Mouse (Mus musculus): Measurements from ENCODE around the gene St6galnac6.

St6galnac6 gene

GRCm38 (mm10) chr2:32620682-32621516, 21.4 kb downstream of the St6galnac6 start:
- DNase-seq, result peak; percentile 99

- DNase-seq, result no peak
Measured at GRCm38 (mm10) chr2:32621517-32621859, 22.0 kb downstream of the St6galnac6 start, which contains the start of gene Ak1. Gene Ak1 (plus strand): TSS chr2:32621758.

GRCm38 (mm10) chr2:32624111-32624748, 24.7 kb downstream of the St6galnac6 start:
- peak; percentile 91 for DNase-seq

DNA sequence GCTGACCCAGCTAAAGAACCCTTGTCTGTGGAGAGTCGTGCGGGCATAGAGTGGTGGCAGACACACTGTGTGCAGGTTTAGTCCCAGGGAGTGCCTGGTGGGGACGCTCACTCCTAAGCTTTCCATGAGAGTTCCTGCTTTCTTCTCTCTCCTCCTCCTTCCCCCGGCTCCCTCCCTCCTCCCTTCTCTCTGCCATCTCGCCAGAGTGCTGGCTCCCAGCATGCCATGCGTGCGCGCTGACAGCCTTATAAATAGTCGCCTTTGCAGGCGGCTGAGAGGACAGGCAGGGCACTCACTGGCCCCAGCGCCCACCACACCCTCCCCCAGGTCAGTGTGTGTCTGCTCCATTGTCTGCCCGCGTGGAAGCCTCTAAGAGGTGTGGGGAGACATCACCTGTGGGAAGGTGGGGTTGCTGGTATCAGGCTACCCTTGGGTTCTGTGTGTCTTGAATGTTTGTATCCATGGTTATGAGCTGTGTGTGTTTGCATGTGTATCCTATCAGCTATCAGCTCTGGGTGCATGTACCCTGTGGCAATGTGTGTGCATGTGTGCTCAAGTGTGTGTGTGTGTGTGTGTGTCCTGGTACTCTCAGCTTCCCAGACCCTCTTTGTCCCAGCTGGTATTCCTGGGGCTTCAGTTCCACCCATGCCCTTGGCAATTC, 25.8 kb downstream of the St6galnac6 start:
- DNase-seq, result peak; percentile 98

DNA sequence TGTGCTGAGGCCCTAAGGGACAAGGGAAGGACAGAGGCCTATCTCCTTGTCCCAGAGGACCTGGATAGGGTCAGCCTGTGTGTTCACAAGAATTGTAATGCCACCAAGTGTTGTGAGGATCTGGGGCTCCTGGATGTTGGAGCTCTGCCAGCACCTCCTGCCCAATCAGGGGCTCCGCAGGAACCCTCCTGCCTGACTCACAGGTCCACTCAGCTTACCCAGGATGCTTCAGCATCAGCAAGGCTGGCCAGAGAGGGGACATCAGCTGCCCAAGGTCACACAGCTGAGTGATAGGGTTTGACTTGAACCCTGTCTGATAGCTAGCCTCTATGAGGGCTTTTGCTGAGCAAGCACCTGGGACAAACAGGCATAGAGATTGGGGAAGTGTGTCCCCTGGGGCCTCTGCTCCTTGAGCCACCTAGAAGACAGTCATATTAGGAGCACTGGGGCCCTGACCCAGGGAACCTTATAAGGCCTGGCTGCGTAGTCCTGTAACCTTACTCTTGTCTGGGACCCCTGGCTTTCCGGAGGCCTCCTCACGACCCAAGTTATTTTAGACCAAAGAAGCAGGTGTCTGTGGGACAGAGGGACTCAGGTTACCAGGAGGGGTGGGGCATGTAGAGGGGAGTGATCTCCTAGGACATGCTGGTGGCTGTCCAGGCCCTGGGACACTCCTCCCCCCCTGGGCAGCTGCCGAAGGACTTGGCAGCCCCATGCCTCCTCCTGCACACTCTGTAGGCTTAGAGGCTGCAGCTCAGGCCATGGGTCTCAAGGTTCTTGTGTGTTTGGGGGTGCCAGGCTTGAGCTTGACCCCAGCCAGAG, 26.6 kb downstream of the St6galnac6 start:
- peak; percentile 98 for DNase-seq

GRCm38 (mm10) chr2:32627266-32628043, 27.9 kb downstream of the St6galnac6 start:
- peak; percentile 96 for DNase-seq

DNA sequence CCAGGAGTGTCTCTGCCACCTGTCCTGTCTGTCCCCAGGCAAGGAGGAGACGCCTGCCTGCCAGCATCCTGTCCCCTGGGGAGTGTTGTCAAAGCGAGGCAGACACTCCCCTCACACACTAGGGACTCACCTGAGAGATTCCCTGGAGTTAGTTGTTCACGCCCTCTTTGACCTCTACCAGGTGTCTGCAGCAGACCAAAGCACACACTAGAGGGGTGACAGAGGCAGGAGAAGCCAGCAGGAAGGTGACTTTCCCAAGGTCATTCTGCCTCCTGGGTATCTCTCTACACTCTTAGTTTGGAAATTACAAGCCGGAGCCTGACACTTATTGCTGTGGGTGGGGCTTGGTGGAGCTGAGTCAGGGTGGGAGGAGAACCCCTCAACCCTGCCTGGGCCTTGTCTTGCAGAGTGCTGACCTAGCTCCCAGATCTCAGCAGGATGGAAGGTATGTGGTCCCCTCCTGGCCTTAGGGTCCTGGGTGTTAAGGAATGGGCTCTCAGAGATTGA, 28.6 kb downstream of the St6galnac6 start:
- DNase-seq, result no peak

- peak; percentile 99 for DNase-seq
Measured at GRCm38 (mm10) chr2:32628729-32629128, 29.2 kb downstream of the St6galnac6 start.

DNA sequence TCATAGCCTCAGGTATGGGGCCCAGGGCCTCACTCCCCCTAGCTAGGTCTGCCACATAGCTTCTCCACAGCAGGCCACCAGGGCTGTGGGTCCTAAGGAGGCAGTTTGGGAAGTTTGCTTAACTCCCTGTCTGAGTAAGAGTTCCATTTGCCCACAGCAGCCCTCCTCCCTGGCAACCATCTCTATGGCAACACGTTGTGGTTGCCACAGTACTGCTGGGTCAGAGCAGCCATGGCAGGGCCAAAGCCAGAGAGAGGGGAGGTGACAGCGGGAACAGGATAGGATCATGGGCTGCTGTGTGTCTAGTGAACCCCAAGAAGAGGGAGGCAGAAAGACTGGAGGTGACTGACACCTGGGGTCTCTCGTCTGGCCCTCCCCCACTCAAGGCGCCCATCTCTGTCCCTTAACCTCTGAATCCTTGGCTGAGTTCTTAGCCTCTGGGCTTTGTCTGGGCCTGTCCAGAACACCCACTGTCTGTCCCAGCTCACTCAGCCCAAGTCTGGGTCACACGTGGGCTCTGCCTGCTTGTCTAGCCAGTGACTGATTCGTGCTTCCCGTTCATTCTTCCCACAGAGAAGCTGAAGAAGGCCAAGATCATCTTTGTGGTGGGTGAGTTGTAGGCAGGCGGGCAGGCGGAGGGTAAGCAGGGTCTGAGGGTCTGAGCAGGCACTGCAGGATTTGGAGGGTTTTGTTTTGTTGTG, 29.9 kb downstream of the St6galnac6 start:
- peak; percentile 98 for DNase-seq

DNA sequence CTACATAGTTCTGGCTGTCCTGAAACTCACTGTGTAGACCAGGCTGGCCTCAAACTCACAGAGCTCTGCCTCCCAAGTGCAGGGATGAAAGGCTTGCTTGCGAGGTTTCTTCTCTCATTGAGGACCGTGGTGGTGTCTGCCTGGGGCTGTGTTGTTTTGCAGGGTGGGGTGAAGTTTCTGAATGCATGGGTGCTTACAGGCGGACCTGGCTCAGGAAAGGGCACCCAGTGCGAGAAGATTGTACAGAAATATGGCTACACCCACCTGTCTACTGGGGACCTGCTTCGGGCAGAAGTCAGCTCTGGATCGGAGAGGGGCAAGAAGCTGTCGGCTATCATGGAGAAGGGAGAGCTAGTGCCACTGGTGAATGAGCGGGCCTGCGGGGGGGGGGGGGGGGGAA, 30.5 kb downstream of the St6galnac6 start:
- peak; percentile 91 for DNase-seq

DNA sequence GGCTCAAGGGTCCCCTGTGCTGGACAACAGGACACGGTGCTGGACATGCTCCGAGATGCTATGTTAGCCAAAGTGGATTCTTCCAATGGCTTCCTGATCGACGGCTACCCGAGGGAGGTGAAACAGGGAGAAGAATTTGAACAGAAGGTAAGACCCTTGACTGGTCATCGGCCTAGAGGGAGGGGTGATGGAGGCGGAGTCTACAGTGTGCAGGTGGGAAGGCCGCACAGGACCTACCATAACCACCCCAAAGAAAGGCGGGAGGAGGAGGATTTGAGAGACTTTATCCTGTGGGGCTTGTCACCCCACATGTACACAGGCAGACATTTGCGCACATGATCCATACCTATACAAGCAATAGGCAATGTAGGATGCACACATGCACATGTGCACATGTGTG, 31.5 kb downstream of the St6galnac6 start:
- DNase-seq, result peak; percentile 95

DNA sequence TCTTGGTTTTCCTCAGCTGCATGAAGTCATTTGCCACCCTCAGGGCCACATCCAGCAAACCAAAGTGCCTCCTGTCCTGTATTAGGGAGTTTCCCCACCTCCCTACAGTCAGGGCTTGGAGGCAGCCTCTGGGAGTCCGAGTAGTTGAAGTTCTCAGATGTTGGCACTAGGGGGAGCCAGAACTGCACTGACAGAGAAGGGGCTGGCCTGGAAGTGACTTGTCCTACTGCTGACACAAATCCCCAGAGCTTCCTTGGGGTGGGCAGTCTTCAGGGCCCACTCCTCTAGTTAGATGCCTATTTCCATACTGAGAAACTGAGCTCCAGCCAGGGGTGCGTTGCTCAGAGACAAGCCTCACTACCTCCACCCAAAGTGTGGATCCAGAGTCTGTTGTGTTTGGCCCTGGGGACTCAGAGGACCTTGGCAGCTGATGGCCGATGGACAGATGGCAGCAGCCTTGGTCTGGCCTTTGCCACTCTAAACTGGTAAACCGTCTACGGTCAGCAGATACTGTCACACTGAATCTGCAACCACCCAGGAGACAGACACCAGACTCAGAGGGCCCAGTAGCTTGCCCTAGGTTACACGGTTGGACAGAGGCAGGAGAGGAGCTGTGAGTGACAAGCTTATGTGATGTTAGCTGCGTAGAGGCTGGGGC, 32.4 kb downstream of the St6galnac6 start:
- DNase-seq, result peak; percentile 97

DNA sequence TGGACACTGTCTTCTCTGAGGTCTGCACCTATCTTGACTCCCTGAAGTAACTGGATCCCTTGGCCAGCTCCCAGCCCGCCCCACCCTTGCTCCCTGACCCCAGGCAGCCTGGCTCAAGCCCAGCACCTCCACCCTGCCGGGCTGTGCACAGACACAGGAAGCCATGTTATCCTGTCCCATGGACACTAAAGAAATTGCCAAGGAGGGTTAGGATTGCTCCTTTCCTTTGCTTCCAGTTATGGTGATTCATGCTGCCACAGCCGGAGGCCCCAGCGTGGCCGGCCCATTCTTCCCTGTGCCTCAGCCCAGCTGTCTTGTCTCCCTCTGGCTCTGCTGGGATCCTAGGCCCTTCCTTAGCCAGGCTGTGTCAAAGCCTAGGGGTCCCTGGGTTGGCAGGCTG, 34.2 kb downstream of the St6galnac6 start:
- DNase-seq, result peak; percentile 98

DNA sequence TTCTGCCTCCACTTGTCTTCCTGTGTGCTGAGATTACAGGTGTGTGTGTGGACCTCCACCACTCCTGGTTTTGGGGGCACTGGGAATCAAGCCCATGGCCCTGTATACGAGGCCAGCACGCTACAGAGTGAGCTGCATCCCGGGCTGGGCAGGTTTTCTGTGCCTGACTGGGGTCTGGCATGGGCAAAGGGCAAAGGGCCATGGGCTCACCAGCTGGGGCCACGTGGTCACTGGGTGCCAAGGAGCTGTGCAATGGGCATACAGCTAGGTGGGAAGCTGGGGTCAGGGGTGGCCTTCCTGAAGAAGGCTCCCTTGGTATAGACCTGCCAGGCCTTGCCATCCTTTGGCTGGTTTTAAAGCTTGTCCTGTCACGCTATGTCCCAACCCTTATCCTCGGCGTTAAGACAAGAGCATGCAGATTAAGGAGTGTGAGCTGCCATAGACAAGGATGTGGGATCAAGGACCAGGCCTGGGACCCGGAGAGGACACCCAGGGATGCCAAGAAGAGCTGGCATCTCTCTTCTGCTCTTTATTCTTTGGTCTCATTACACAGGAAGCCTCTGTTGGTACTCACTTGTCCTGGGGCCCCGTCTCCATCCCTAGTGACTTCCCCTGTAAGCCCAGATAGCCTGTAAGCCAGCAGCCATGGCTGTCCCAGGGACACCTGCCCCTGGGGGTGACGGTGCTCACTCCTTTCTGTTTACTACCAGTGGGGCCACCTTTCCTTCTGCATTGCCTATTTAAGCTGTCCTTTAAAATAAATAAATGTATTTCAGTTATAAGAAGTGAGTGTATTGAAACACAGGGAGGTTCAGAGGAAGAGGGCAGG, 35.0 kb downstream of the St6galnac6 start:
- DNase-seq, result peak; percentile 95

- peak; percentile 89 for DNase-seq
Measured at GRCm38 (mm10) chr2:32636617-32637016, 37.1 kb downstream of the St6galnac6 start.

GRCm38 (mm10) chr2:32637778-32638281, 38.3 kb downstream of the St6galnac6 start:
- peak; percentile 99 for DNase-seq

DNA sequence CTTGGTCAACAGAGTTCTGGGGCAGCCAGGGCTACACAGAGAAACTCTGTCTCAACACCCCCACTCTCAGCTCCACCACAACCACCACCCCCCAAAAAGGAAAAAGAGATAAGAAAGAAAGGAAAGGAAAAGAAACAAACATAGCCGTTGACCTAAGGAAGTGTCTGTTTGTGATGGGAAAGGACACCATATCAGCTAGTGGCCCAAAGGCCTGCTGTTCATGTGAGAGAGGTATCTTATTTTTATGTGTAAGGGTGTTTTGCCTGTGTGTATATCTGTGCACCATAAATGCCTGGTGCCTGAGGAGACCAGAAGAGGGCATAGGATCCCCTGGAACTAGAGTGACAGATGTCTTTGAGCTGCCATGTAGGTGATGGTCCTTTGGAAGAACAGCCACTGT, 40.1 kb downstream of the St6galnac6 start:
- DNase-seq, result no peak

DNA sequence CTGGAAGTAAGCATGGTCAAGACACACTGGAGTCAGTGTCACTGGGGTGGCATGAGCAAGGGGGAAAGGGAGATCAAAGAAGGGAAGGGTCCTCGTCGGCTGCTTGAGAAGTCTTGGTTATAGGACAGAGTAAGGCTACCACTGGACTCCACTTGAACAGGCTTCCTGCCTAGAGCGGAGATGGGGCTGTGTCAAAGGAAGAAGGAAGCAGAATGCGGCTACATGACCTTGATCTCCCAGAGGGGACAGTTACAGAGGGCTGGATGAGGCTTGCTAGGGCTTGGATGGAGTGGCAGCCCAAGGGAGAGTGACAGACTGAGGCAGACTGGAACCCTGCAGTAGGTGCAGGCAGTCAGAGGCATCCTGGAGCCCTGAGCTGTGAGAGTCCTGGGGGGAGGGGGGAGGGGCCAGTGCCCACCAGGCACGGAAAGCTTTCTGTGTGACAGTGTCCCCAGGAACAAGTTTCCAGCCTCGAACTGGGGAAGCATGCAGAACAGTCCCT, 41.1 kb downstream of the St6galnac6 start:
- DNase-seq, result peak; percentile 94

DNA sequence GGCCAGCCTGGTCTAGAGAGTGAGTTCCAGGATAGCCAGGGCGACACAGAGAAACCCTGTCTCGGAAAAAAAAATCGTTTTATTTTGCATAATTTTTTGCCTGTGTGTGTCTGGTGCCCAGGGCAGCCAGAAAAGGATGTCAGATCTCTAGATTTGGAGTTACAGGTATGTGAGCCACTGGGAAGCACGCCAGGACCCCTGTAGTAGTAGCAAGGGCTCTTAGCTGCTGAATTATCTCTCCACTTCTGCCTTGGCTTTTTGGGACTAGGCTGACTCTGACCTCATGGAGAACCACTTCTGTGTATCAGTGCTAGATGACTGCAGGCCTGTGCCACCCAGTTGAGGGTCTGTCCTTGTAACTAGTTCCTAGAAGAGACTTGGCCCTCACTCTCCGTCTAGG, 42.3 kb downstream of the St6galnac6 start:
- no peak for DNase-seq
